Mouse (Mus musculus): ENCODE measurements around the gene Klra8. TPM values are rescaled to one million over a fixed set of nuclear protein-coding genes. Genes with fewer than 3 reads are reported as not detected.
"Not testable (repeated sequence)": the region's sequence is repeated elsewhere in the genome, so short reads cannot be mapped to it uniquely, and the experiment has no call there.

The Klra8 gene
- total RNA-seq (2021): not detected
- long read RNA-seq, experiment 1: 0 reads
- long read RNA-seq, experiment 2: 0 reads

- DNase-seq: not testable (repeated sequence)
Observed at GRCm38 (mm10) chr6:130129798-130130197, at the start of gene Klra8. Gene Klra8 (minus strand): TSS chr6:130129898.

- no peak for DNase-seq
Observed at GRCm38 (mm10) chr6:130110485-130110884, 19.2 kb downstream of the Klra8 start.

GRCm38 (mm10) chr6:130102743-130103142, 27.0 kb downstream of the Klra8 start:
- DNase-seq: not testable (repeated sequence)

- DNase-seq: no peak
Observed at GRCm38 (mm10) chr6:130092336-130092948, 37.3 kb downstream of the Klra8 start.

- not testable (repeated sequence) for DNase-seq
Observed at GRCm38 (mm10) chr6:130067171-130067570, 62.5 kb downstream of the Klra8 start, which contains the start of gene Klra4. Gene Klra4 (minus strand): TSS chr6:130067271.

Other genes with a start within 250 kb of the Klra8 start
- not detected for gene Klra5, start 212.2 kb downstream of the Klra8 start, total RNA-seq (2021)
- gene Klra6, start 102.9 kb downstream of the Klra8 start, total RNA-seq (2021): not detected
- gene Klra4, start 62.6 kb downstream of the Klra8 start, total RNA-seq (2021): not detected
- not detected for gene Klra9, start 63.2 kb upstream of the Klra8 start, total RNA-seq (2021)
- not detected for gene Klra7, start 103.4 kb upstream of the Klra8 start, total RNA-seq (2021)
- not detected for gene Klra10, start 152.0 kb upstream of the Klra8 start, total RNA-seq (2021)
- gene Klra3, start 207.7 kb upstream of the Klra8 start, total RNA-seq (2021): not detected

Measured in gastrocnemius, postnatal 25 days (tissue).